Mouse (Mus musculus) MN1 (cell line): ENCODE data around the gene Gpr4.

Experiments
- DNase-seq: peaks from one replicate; pipeline ENCODE4 v3.0.0-alpha.2; 2016; ENCODE audit warnings: low spot score

Gpr4 gene

GRCm38 (mm10) chr7:19265928-19266822, 53.8 kb downstream of the Gpr4 start:
- DNase-seq = no peak

DNA sequence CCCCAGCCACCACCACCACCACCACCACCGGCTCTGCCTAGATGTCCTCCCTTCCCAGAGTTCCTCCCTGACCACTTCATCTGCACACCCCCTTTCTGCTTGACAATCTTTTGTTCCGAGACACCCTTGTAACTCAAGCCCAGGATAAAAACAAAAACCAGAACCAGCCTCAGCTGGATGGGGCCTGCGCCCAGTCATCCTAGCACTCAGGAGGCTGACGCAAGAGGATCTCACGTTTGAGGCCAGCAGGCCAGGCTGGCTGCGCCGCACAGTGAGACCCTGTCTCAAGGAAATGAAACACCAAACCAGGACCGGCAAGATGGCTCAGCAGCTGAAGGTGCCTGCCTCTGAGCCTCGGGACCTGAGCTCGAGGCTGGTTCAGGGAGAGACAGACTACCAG, 54.7 kb downstream of the Gpr4 start:
- DNase-seq = peak; percentile 39

DNA sequence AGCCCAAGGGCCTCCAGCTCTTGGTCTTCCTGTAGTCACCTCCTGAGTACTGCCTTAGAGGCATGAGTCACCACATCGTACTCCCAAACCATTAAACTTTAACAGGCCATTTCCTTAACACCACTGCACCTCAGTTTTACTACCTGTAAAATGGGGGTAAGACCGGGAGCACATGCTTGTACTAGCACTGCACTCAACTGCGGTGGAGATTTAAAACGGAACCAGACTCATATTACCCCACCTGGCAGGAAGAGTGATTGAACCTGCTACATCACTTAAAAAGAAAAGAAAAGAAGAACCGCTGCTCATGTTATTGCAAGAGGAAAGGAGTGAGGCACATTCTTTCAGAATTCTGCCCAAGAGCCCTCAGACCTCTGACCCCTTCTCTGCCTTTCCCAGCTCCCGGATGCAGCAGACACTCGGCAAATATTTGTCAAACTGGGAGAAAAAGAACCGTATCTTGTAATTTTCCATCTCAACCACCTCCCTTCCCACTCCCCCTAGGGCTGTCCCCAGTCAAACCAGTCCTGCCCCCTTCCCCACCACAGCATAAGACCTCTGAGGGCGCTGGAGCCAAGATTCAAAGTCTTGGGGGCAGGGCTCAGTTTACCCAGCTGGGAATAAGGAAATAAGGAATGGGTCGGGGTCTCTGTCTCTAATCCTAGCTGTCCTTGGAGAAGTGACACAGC, 56.8 kb downstream of the Gpr4 start:
- no peak for DNase-seq

GRCm38 (mm10) chr7:19269721-19270441, 57.5 kb downstream of the Gpr4 start:
- DNase-seq = no peak

GRCm38 (mm10) chr7:19270509-19271237, 58.3 kb downstream of the Gpr4 start:
- peak; percentile 32 for DNase-seq

GRCm38 (mm10) chr7:19271238-19272172, 59.2 kb downstream of the Gpr4 start, which contains the start of gene Vasp:
TSS of gene Vasp (minus strand) at chr7:19271817.
- DNase-seq = peak; percentile 88

- peak; percentile 64 for DNase-seq
Observed at GRCm38 (mm10) chr7:19272173-19272764, 59.9 kb downstream of the Gpr4 start.
